Mouse (Mus musculus) heart, embryonic 16.5 days (tissue): ENCODE results near the gene Trim11. TPM values are rescaled to one million over a fixed set of nuclear protein-coding genes. Genes with fewer than 3 reads are reported as not detected.

ENCODE experiments used
- ATAC-seq: fragments of 200-750 bp; cut with Nextera tagmentation; replicated peaks from 2 replicates; pipeline ENCODE4 v1.8.0; 2017; ENCODE audit warnings: moderate number of reproducible peaks; ENCODE audit not compliant: insufficient read depth, low FRiP score; ENCODE audit errors: extremely low read depth
- H3K27ac ChIP-seq: fragments of 300-500 bp; sonication (generic); 2 replicates; pipeline ENCODE4 v1.5.1; 2014; ENCODE audit warnings: mild to moderate bottlenecking, low read length, control low read depth, moderate library complexity
- H3K27me3 ChIP-seq: fragments of 300-500 bp; sonication (generic); 2 replicates; pipeline ENCODE4 v1.6.1; 2014; ENCODE audit warnings: low read length, mixed read lengths; ENCODE audit not compliant: control insufficient read depth, insufficient read depth
- H3K36me3 ChIP-seq: fragments of 300-500 bp; sonication (generic); 2 replicates; pipeline ENCODE4 v1.6.1; 2014; ENCODE audit not compliant: control insufficient read depth, insufficient read depth
- H3K4me1 ChIP-seq: fragments of 300-500 bp; sonication (generic); 2 replicates; pipeline ENCODE4 v1.6.1; 2014; ENCODE audit warnings: low read length, mixed read lengths; ENCODE audit not compliant: control insufficient read depth, insufficient read depth
- H3K4me2 ChIP-seq: fragments of 300-500 bp; sonication (generic); 2 replicates; pipeline ENCODE4 v1.6.1; 2014; ENCODE audit warnings: low read depth, mild to moderate bottlenecking, control low read depth, low read length
- H3K4me3 ChIP-seq: fragments of 300-500 bp; sonication (generic); 2 replicates; pipeline ENCODE4 v1.5.1; 2014; ENCODE audit warnings: mild to moderate bottlenecking, control low read depth, low read length
- H3K9ac ChIP-seq: fragments of 300-500 bp; sonication (generic); 2 replicates; pipeline ENCODE4 v1.6.1; 2014; ENCODE audit warnings: low read length, control low read depth
- H3K9me3 ChIP-seq: fragments of 300-500 bp; sonication (generic); replicated peaks from 2 replicates; pipeline ENCODE4 v1.6.1; 2016; ENCODE audit warnings: low read length; ENCODE audit not compliant: control insufficient read depth
- WGBS: fragments of 180-500 bp; shearing (Covaris S2); extraction: QIAGEN DNeasy Blood & Tissue Kit; methylation state at CpG from one replicate; pipeline ENCODE4 v1.1.7; 2014; 5-methylcytosine and 5-hydroxymethylcytosine counted together
- polyA plus RNA-seq: library from polyadenylated mRNA; unstranded; fragments of >200 nt; fragmentation: Nextera tagmentation; extraction: Ambion mirVana; gene quantifications from 2 replicates; pipeline ENCODE4 v1.2.1, GENCODE M21; 2015

Gene Trim11
- polyA plus RNA-seq, 1 experiment from 2014 or later = 40.3 TPM

- Histone ChIP-seq H3K9ac (peak overlapping the region; percentile 33; the same call in 1 of the 2 replicates), H3K27ac (peak overlapping the region; percentile 90), H3K4me2 (peak overlapping the region; percentile 45), H3K4me3 (peak overlapping the region; percentile 24), H3K9me3 (no peaks in the 10 kb centered on the region), H3K36me3 (peaks cover 33% of the 10 kb centered on the region), H3K27me3 (no peaks in the 10 kb centered on the region), H3K4me1 (peaks cover 76% of the 10 kb centered on the region)
- WGBS = 35% methylated on average over 14 of the region's 14 CpGs
- peak; percentile 16; the same call in 1 of the 2 replicates for ATAC-seq
Observed at GRCm38 (mm10) chr11:58981541-58982447, 3.9 kb downstream of the Trim11 start.

- Histone ChIP-seq H3K4me3 (peak overlapping the region; percentile 24; the same call in 1 of the 2 replicates), H3K9me3 (no peaks in the 10 kb centered on the region), H3K27ac (peak overlapping the region; percentile 90), H3K27me3 (no peaks in the 10 kb centered on the region), H3K4me1 (peaks cover 81% of the 10 kb centered on the region), H3K9ac (peak overlapping the region; percentile 61), H3K4me2 (peak overlapping the region; percentile 45), H3K36me3 (peaks cover 36% of the 10 kb centered on the region)
- WGBS = 72% methylated on average over 18 of the region's 18 CpGs
- ATAC-seq = no peak
Observed at GRCm38 (mm10) chr11:58982471-58983097, 4.7 kb downstream of the Trim11 start.

GRCm38 (mm10) chr11:58983691-58984341 lies 5.9 kb downstream of the Trim11 start:
- Histone ChIP-seq H3K27ac (peak overlapping the region; percentile 95), H3K27me3 (no peaks in the 10 kb centered on the region), H3K4me3 (no peak overlapping the region; the same call in 1 of the 2 replicates), H3K4me2 (peak overlapping the region; percentile 52), H3K9me3 (no peaks in the 10 kb centered on the region), H3K36me3 (peaks cover 48% of the 10 kb centered on the region), H3K4me1 (peaks cover 91% of the 10 kb centered on the region), H3K9ac (peak overlapping the region; percentile 65)
- WGBS = 38% methylated on average over 6 of the region's 6 CpGs
- peak; percentile 69 for ATAC-seq

GRCm38 (mm10) chr11:58984657-58985056 lies 6.8 kb downstream of the Trim11 start:
- Histone ChIP-seq H3K36me3 (peaks cover 52% of the 10 kb centered on the region), H3K4me3 (no peak overlapping the region), H3K27me3 (no peaks in the 10 kb centered on the region), H3K27ac (peak overlapping the region; percentile 95), H3K9ac (peak overlapping the region; percentile 57; the same call in 1 of the 2 replicates), H3K9me3 (no peaks in the 10 kb centered on the region), H3K4me2 (peak overlapping the region; percentile 39), H3K4me1 (peaks cover 91% of the 10 kb centered on the region)
- 70% methylated on average over 7 of the region's 7 CpGs for WGBS
- ATAC-seq = no peak

- 69% methylated on average over 3 of the region's 3 CpGs for WGBS
- peak overlapping the region; percentile 95 for H3K27ac ChIP-seq
- peak overlapping the region; percentile 57; the same call in 1 of the 2 replicates for H3K9ac ChIP-seq
- H3K9me3 ChIP-seq = no peaks in the 10 kb centered on the region
- H3K4me3 ChIP-seq = no peak overlapping the region
- peaks cover 91% of the 10 kb centered on the region for H3K4me1 ChIP-seq
- H3K27me3 ChIP-seq = no peaks in the 10 kb centered on the region
- H3K36me3 ChIP-seq = peaks cover 56% of the 10 kb centered on the region
- no peak overlapping the region for H3K4me2 ChIP-seq
- no peak for ATAC-seq
Observed at GRCm38 (mm10) chr11:58985299-58985917, 7.5 kb downstream of the Trim11 start.

GRCm38 (mm10) chr11:58989166-58989565 lies 11.3 kb downstream of the Trim11 start:
- peaks cover 95% of the 10 kb centered on the region for H3K4me1 ChIP-seq
- 93% methylated on average over 4 of the region's 4 CpGs for WGBS

GRCm38 (mm10) chr11:58990141-58990540 lies 12.2 kb downstream of the Trim11 start:
- Histone ChIP-seq H3K27ac (peak overlapping the region; percentile 97), H3K4me3 (no peak overlapping the region), H3K4me2 (peak overlapping the region; percentile 19; the same call in 1 of the 2 replicates), H3K9me3 (no peaks in the 10 kb centered on the region), H3K4me1 (peaks cover 95% of the 10 kb centered on the region), H3K9ac (peak overlapping the region; percentile 64), H3K27me3 (no peaks in the 10 kb centered on the region), H3K36me3 (peaks cover 34% of the 10 kb centered on the region)
- ATAC-seq = no peak
- WGBS = 51% methylated on average over 17 of the region's 17 CpGs

More at GRCm38 (mm10) chr11:58989166-58989565, 11.3 kb downstream of the Trim11 start:
- H3K36me3 ChIP-seq = peaks cover 42% of the 10 kb centered on the region
- H3K4me2 ChIP-seq = no peak overlapping the region
- H3K9ac ChIP-seq = no peak overlapping the region
- no peak overlapping the region for H3K4me3 ChIP-seq
- no peak for ATAC-seq
- H3K9me3 ChIP-seq = no peaks in the 10 kb centered on the region
- H3K27me3 ChIP-seq = no peaks in the 10 kb centered on the region
- H3K27ac ChIP-seq = peak overlapping the region; percentile 95; the same call in 1 of the 2 replicates

- Histone ChIP-seq H3K27me3 (no peaks in the 10 kb centered on the region), H3K4me2 (peak overlapping the region; percentile 19; the same call in 1 of the 2 replicates), H3K4me3 (no peak overlapping the region), H3K4me1 (peaks cover 95% of the 10 kb centered on the region), H3K36me3 (peaks cover 29% of the 10 kb centered on the region), H3K27ac (peak overlapping the region; percentile 97), H3K9ac (peak overlapping the region; percentile 64), H3K9me3 (no peaks in the 10 kb centered on the region)
- peak; percentile 86 for ATAC-seq
- WGBS = 28% methylated on average over 9 of the region's 9 CpGs
Observed at GRCm38 (mm10) chr11:58990794-58991193, 12.9 kb downstream of the Trim11 start.
